ENCODE assay signal across 8 mouse cellular contexts in the genomic region with DNA sequence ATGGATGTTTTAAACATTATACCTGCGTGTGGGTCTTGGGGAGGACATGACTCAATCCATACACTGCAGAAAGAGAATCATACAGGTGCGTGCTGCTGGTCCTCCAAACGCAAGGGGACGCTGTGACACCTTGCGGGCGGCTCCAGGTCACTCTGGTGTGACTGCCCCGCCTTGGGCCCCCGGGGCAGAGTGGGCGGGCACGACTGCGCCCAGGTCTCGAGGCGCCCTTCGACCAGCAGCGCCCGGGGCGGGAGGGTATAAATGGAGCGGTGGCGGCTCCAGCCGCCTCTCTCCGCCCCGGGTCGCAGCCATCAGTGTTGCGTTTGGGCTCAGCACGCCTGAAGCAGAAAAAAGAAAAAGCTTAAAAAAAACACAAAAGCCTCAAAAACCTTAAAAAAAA. TPM values are rescaled to one million over a fixed set of nuclear protein-coding genes. Genes with fewer than 3 reads are reported as not detected.
DNase-seq lines count a peak whose midpoint lies in the region; ATAC-seq and TF ChIP-seq lines count a peak whose summit lies in the region.

No protein-coding gene starts in this region.

- under 1% methylated on average over 25 of the region's 25 CpGs for WGBS in embryonic facial prominence, embryonic 12.5 days
- whole genome bisulfite sequencing in limb, embryonic 11.5 days: under 1% methylated on average over 25 of the region's 25 CpGs
- WGBS in midbrain, embryonic 13.5 days: under 1% methylated on average over 25 of the region's 25 CpGs
- WGBS in small intestine, adult 2 months: 1% methylated on average over 25 of the region's 25 CpGs

- peaks cover 22% of the 10 kb centered on the region for H3K4me1 ChIP-seq in embryonic facial prominence, embryonic 12.5 days
- H3K4me1 ChIP-seq in limb, embryonic 11.5 days (ENCODE audit: control insufficient read depth, insufficient read depth, low read length): peaks cover 16% of the 10 kb centered on the region
- peaks cover 25% of the 10 kb centered on the region for H3K4me1 ChIP-seq in midbrain, embryonic 13.5 days (replicated peaks)
- H3K4me1 ChIP-seq in small intestine, adult 2 months (ENCODE audit: control insufficient read depth, insufficient read depth, insufficient read length, low read length): peaks cover 10% of the 10 kb centered on the region; the same call in 1 of the 2 replicates

- ATAC-seq in embryonic facial prominence, embryonic 12.5 days (ENCODE audit: insufficient number of reproducible peaks, insufficient read depth, low FRiP score, low TSS enrichment): peak; percentile 88
- peak; percentile 93 for ATAC-seq in limb, embryonic 11.5 days (ENCODE audit: insufficient number of reproducible peaks, low FRiP score, low TSS enrichment, low read depth)
- ATAC-seq in midbrain, embryonic 13.5 days: peak; percentile 94

- TF ChIP-seq POLR2A in small intestine, adult 2 months (IDR thresholded peaks at IDR 0.05; ENCODE audit: low read depth, low read length): peak; percentile 80

- H3K27ac ChIP-seq in embryonic facial prominence, embryonic 12.5 days: 0 out of 2 replicates have a peak overlapping the region, but pooled peaks have one; percentile 67
- H3K27ac ChIP-seq in limb, embryonic 11.5 days (replicated peaks; ENCODE audit: low read depth, low read length): no peak overlapping the region
- H3K27ac ChIP-seq in midbrain, embryonic 13.5 days: 0 out of 2 replicates have a peak overlapping the region, but pooled peaks have one; percentile 60
- H3K27ac ChIP-seq in small intestine, adult 2 months (ENCODE audit: insufficient read depth, low read depth, low read length): no peak overlapping the region

- peak; percentile 76 for TF ChIP-seq CTCF in small intestine, adult 2 months (IDR thresholded peaks at IDR 0.05; ENCODE audit: extremely low read depth, insufficient read length, insufficient replicate concordance, low read depth, low read length)

- DNase-seq in 3T3-L1 (ENCODE audit: low read depth, low spot score): peak; percentile 90
- peak; percentile 94 to 97 for DNase-seq in adrenal gland, postnatal 36 days
- peak; percentile 92 to 94 for DNase-seq in heart, adult 18-20 months
- DNase-seq in kidney, adult 18-20 months: peak; percentile 95
- peak; percentile 95 for DNase-seq in limb, embryonic 11.5 days (ENCODE audit: low spot score)

- H3K9ac ChIP-seq in embryonic facial prominence, embryonic 12.5 days: peak overlapping the region; percentile 59
- H3K9ac ChIP-seq in limb, embryonic 11.5 days (ENCODE audit: low read length): peak overlapping the region; percentile 37; the same call in 1 of the 2 replicates
- H3K9ac ChIP-seq in midbrain, embryonic 13.5 days (replicated peaks): peak overlapping the region; percentile 72

- H3K9me3 ChIP-seq in embryonic facial prominence, embryonic 12.5 days: no peaks in the 10 kb centered on the region
- no peaks in the 10 kb centered on the region for H3K9me3 ChIP-seq in limb, embryonic 11.5 days (ENCODE audit: control insufficient read depth, low read length)
- H3K9me3 ChIP-seq in midbrain, embryonic 13.5 days: no peaks in the 10 kb centered on the region

- H3K4me2 ChIP-seq in embryonic facial prominence, embryonic 12.5 days (replicated peaks): peak overlapping the region; percentile 93
- peak overlapping the region; percentile 89 for H3K4me2 ChIP-seq in limb, embryonic 11.5 days (ENCODE audit: low read depth, severe bottlenecking)
- H3K4me2 ChIP-seq in midbrain, embryonic 13.5 days (replicated peaks): peak overlapping the region; percentile 91

- H3K36me3 ChIP-seq in embryonic facial prominence, embryonic 12.5 days: peaks cover 13% of the 10 kb centered on the region
- no peaks in the 10 kb centered on the region for H3K36me3 ChIP-seq in limb, embryonic 11.5 days (ENCODE audit: control insufficient read depth, insufficient read depth, low read length)
- H3K36me3 ChIP-seq in midbrain, embryonic 13.5 days: peaks cover 10% of the 10 kb centered on the region
- H3K36me3 ChIP-seq in small intestine, adult 2 months (ENCODE audit: control insufficient read depth, insufficient read depth, low read length): peaks cover 5% of the 10 kb centered on the region

- H3K27me3 ChIP-seq in embryonic facial prominence, embryonic 12.5 days: no peaks in the 10 kb centered on the region
- no peaks in the 10 kb centered on the region for H3K27me3 ChIP-seq in limb, embryonic 11.5 days (ENCODE audit: control insufficient read depth, insufficient read depth, low read length)
- no peaks in the 10 kb centered on the region for H3K27me3 ChIP-seq in midbrain, embryonic 13.5 days
- no peaks in the 10 kb centered on the region for H3K27me3 ChIP-seq in small intestine, adult 2 months (ENCODE audit: control insufficient read depth, insufficient read depth, low read length)

- H3K4me3 ChIP-seq in embryonic facial prominence, embryonic 12.5 days: peak overlapping the region; percentile 48
- peak overlapping the region; percentile 41 for H3K4me3 ChIP-seq in limb, embryonic 11.5 days (ENCODE audit: low read depth, low read length)
- H3K4me3 ChIP-seq in midbrain, embryonic 13.5 days (replicated peaks): peak overlapping the region; percentile 62
- H3K4me3 ChIP-seq in small intestine, adult 2 months (ENCODE audit: low read depth, low read length): peak overlapping the region; percentile 62

RNA-seq across cellular contexts. Expression of a gene that starts 20.3 kb away (rescaled TPM):
- total RNA-seq in adrenal gland, postnatal 36 days (2021): 100 to 1,000 TPM in 1 of 2 experiments, 10 to 100 TPM in 1; 98.0 to 113 TPM
- 39.8 and 44.1 TPM in 2 replicates for polyA plus RNA-seq in embryonic facial prominence, embryonic 12.5 days (2016; fragmentation: Nextera tagmentation; extraction: Ambion mirVana)
- 100 to 1,000 TPM; 336 to 356 TPM for total RNA-seq in heart, adult 18-20 months (2021)
- polyA plus RNA-seq in limb, embryonic 11.5 days (2014; fragmentation: Nextera tagmentation; extraction: Ambion mirVana): 50.5 and 56.2 TPM in 2 replicates
- polyA plus RNA-seq in midbrain, embryonic 13.5 days (2015; fragmentation: Nextera tagmentation; extraction: Ambion mirVana): 25.5 and 27.1 TPM in 2 replicates
- polyA plus RNA-seq in small intestine, adult 2 months (2012; rRNA removed): 125 and 133 TPM in 2 replicates

RNA-seq across cellular contexts. Expression of a gene that starts 40.9 kb away (rescaled TPM):
- not detected for total RNA-seq in adrenal gland, postnatal 36 days (2021)
- not detected in 2 replicates for polyA plus RNA-seq in embryonic facial prominence, embryonic 12.5 days (2016; fragmentation: Nextera tagmentation; extraction: Ambion mirVana)
- not detected for total RNA-seq in heart, adult 18-20 months (2021)
- not detected in 2 replicates for polyA plus RNA-seq in limb, embryonic 11.5 days (2014; fragmentation: Nextera tagmentation; extraction: Ambion mirVana)
- not detected in 2 replicates for polyA plus RNA-seq in midbrain, embryonic 13.5 days (2015; fragmentation: Nextera tagmentation; extraction: Ambion mirVana)
- polyA plus RNA-seq in small intestine, adult 2 months (2012; rRNA removed): 1.1 and 3.4 TPM in 2 replicates

RNA-seq across cellular contexts. Expression of a gene that starts 49.1 kb away (rescaled TPM):
- 1 to 10 TPM; 6.2 to 8.6 TPM for total RNA-seq in adrenal gland, postnatal 36 days (2021)
- 7.2 and 7.9 TPM in 2 replicates for polyA plus RNA-seq in embryonic facial prominence, embryonic 12.5 days (2016; fragmentation: Nextera tagmentation; extraction: Ambion mirVana)
- 10 to 100 TPM in 1 of 2 experiments, 1 to 10 TPM in 1; 8.9 to 11.2 TPM for total RNA-seq in heart, adult 18-20 months (2021)
- polyA plus RNA-seq in limb, embryonic 11.5 days (2014; fragmentation: Nextera tagmentation; extraction: Ambion mirVana): 2.4 and 2.7 TPM in 2 replicates
- 5.5 and 6.6 TPM in 2 replicates for polyA plus RNA-seq in midbrain, embryonic 13.5 days (2015; fragmentation: Nextera tagmentation; extraction: Ambion mirVana)
- 1.3 TPM in 2 replicates for polyA plus RNA-seq in small intestine, adult 2 months (2012; rRNA removed)

Comparison
In these comparisons a context has a peak if more than half of its experiments do, and no peak if none do; other contexts are left out.
1. H3K27ac ChIP-seq: peak in embryonic facial prominence, embryonic 12.5 days (single experiment) and midbrain, embryonic 13.5 days (single experiment); none in limb, embryonic 11.5 days (single experiment) and small intestine, adult 2 months (single experiment).
2. Peak in every context shown above with its lines, with median percentiles within 50 percentile points of each other: DNase-seq, ATAC-seq, H3K4me2 ChIP-seq, H3K4me3 ChIP-seq and H3K9ac ChIP-seq.